Mouse (Mus musculus) lung, adult 18-20 months (tissue): Measurements from ENCODE around the gene Il23r.
A peak's percentile ranks its signal among the peaks of the same experiment; 100 is the strongest.
"Not testable (repeated sequence)": the region's sequence is repeated elsewhere in the genome, so short reads cannot be mapped to it uniquely, and the experiment has no call there.

ENCODE experiments used
- DNase-seq, 2 experiments: peaks; one replicate each; pipeline ENCODE4 v3.0.0; 2022; ENCODE audit warnings: mixed read lengths in 2 of 2

Gene Il23r

DNA sequence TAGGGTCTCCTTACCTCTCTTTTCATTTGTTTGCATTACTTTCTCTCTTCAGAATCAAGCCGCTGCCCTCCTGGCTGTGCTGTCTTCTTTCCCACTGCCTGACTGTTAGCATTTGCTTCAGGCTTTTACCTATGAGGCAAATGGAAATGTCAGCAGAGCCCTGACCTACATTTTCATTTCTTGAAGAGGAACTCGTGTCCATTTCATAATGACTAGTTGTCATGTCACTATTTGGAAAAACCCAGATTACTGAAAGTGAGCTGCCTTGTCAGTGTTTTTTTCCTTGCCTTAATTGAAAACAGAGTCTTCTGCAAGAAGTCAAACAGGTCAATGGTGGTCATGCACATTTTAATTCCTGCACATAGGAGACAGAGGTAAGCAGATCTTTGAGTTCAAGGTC is at the start of gene Il23r:
Gene Il23r, minus strand, starts transcription at position 101 of the 400 bp plus-strand sequence.
- no peak for DNase-seq

DNA sequence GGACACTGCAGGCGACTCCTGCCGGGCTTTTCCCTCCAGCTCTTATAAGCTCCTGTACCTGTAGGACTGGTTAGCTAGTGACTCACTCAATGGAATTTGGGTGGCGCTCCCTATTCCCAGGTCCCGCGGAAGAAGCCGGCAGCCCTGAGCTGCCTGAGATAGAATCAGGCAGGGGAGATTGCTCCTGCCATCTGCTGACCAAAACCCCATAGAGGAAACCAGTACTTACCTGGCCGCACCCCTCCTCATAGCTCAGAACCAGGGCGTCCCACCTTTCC is 44.1 kb upstream of the Il23r start, which contains the start of gene Tacstd2:
Gene Tacstd2, minus strand, starts transcription at position 20 of the 278 bp plus-strand sequence.
- peak; percentile 54 to 76 for DNase-seq

DNA sequence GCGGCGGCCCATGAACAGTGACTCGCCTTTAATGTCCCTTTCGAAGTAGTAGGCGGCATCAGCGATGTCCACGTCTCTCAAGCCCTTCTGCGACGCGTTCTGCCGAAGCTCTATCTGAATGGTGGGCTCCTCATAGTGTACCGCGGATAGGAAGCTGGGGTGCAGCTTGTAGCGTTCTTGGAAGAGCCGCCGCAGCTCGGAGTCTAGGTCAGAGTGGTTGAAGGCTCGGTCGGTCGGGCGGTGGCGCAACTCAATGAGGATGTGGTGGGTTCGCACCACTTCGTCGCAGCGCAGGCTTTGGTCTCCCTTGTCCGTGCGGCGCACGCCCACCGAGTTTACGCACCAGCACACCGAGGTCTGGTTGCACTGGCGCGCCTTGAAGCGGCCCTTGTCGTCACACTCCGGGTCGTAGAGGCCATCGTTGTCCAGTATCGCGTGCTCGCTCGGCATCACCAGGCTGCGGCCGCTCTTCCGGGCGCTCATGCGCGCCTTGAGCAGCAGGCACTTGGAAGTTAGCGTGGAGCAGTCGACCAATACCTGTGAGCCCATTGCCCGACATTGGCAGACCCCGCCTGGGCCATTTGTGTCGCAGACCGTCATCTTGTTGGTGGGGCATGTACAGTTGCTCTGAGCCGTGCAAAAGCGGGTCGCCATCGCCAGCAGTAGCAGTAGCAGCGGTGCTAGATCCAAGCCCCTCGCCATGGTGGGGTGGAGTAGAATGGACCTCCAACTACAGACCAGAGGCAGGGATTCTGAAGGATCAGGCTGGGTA is 43.5 kb upstream of the Il23r start:
- DNase-seq, result peak; percentile 47 to 58

DNA sequence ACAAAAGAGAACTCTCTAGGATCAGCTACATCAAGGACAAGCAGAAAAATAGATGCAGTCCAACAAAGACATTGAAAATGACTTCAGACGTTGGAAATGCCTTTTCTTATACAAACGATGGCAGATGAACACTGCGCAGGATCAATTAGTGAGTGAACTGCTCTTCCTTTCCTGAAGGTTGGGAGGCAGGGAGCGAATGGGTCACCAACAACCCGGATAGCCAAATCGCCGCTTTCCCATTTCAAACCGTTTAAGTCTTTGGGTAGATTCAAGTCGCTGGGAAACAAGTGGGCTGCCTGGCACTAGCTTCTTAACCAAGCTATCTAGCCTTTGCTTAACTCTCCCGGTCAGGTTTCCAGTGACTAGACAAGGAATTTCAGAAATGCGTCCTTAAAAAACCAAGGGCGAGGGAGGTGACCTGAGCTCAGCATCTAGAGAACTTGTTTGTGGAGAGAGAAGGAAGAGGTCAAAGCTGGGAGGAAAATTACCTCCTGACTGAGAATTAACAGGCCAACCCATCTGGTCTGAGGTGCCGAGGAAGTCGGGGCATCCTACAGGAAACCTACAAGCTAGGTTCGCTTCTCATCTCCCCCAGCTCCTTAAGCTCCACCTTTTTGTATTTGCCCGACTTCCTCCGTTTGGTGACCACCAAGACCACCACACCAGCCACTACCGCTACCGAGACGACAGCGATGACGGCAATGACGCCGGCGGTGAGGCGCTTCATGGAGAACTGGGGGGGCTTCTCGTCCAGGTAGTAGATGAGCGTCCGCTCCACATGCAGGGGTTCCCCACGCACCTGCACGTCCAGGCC is 42.7 kb upstream of the Il23r start:
- peak; percentile 7 for DNase-seq

DNA sequence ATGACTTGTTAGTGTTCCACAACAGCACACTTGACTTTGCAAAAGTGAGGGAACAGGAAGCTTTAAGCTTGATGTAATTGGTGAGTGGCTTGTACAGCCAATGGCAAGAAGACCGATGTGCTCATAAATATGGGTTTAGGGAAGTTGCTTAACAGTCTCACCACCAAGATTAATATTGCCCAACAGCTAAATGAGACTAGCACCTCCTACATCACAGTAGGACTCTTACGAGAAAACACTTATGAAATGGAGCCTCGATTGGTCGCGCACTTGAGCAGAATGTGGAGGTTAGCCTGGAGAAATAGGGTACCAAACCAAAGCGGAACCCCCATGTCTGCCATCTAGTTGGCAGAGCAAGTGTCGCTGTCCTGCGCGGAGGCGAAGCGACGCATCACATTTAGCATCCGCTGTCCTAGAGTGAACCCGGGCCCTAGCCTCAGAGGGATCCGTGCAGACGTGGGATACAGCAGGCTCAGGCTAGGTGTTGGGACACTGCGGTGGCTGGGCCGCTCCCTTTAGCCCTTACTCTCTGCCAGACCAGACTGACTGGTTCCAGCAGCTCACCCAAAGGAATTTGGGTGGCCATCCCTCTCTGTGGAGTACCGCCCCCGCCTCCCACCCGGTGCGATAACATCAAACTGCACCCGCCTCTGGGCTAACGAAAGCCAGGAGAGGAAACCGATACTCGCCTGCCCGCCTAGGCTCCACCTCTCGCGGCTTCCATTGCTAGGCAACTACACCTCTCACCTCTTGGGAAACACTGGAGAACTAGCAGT is 41.2 kb upstream of the Il23r start:
- peak; percentile 82 to 91 for DNase-seq

DNA sequence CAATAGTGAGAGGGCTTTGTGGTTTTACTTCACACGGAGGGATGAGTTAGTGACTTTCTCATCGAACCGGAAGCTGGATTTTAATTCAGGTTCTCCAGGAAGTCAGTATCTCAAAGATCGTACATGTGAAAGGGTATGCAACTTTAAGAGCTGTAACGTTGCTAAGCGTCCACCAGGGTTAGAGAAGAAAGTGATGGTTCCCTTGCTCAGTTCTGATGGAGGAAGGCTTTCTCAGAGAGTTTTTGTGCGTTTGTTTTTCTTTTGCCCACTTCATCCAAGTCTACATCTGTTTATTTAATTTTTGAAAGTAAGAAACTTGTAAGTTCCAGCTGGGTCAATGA is 40.1 kb upstream of the Il23r start:
- DNase-seq, result no peak

DNA sequence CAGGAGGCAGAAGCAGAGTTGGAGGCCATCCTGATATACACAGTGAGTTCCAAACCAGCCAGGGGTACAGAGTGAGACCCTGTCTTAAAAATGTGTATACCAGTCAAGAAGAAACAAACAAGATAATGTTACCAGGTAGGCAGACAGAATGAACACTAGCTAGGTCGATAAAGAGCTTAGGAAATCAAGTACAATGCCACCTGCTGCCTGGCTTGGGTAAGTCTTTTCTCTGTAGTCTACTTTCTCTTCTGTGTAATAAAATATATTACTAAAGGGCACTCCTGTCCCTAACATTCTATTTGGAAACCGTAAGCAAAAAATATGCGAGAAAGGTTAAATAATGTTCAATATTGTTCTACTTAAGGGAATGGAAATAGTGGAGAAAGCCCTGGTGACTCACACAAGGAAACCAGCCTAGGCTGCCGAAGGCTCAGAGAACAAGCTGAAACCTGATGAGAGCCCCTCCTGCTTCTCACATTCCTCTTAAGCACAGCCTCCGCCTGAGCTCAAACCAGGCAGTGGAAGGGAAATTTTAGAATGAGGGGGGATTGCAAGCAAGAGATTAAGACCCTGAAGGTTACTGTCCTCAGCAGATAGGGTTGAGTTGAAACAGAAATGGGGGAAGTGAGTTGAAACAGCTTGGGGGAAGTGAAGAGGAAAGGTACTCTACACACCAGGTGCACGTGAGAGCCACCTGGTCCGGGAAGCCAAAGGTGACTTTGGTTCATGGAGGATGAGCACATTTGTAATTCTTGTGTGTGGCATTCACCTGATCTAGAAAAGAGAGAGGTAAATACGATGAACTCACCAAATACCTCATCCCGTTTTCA is 39.6 kb upstream of the Il23r start:
- DNase-seq, result peak; percentile 19 to 38

DNA sequence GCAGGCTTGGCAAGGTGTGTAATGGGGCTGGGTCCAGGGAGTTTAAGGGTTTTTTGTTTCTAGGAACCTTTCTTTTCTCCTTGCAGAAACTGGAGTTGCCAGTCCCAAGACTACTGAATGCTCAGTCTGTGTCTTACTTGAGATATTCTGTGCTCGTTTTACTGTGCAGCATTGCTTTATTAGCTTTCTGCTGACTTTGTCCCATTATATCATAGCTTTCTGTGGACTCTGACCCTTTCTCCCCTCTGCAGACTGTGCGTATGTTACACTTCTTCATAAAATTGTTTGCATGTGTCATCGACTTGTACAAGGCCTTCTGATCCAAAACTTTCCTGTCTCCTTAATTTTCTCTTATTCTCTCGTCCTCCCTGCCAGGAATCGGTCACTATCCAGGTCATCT is 34.7 kb upstream of the Il23r start:
- no peak for DNase-seq

DNA sequence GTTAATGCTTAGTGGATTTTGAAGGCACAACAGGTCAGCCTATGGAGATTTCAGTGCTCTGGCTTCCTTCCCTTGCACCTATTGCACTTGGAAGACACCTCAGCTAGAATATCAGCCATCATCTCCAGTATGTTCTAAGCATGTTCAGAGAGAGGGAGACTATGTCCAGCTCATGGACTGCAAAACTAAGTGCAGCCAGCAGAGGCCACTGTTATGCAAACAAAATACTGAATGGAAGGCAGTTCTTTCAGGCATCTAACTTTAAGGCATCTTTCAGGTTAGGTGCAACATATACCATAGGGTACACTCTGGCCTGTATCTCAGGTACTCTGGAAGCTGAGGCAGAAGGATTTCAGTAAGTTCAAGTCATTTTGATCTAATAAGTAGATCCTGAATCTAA is 19.1 kb upstream of the Il23r start:
- DNase-seq, result peak; percentile 43 to 57

DNA sequence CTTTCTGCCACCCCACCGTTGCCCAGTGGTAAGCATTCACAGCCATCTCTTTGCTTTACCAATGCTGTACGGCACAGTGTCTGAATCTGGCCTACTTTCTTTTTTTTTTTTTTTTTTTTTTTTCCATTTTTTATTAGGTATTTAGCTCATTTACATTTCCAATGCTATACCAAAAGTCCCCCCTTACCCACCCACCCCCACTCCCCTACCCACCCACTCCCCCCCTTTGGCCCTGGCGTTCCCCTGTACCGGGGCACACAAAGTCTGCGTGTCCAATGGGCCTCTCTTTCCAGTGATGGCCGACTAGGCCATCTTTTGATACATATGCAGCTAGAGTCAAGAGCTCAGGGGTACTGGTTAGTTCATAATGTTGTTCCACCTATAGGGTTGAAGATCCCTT is 10.3 kb upstream of the Il23r start:
- DNase-seq, result not testable (repeated sequence)

DNA sequence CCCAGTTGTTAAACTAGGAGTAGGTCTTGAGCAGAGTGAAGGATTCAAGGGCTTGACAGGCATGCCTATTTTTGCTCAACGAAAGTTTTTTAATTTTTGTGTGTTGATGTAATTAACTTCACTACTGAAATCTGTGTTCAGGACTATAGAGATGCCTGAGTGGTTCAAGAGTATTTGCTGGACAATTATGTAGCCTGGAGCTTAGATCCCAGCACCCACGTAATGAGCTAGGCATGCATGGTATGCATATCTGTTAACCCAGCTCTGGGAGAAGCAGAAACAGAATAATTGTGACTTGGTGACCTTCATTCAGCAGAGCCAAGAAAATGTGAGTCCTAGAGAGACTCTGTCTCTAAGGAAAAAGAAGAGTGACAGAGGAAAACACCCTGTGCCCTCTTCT is 10.6 kb downstream of the Il23r start:
- DNase-seq, result peak; percentile 34 to 46

DNA sequence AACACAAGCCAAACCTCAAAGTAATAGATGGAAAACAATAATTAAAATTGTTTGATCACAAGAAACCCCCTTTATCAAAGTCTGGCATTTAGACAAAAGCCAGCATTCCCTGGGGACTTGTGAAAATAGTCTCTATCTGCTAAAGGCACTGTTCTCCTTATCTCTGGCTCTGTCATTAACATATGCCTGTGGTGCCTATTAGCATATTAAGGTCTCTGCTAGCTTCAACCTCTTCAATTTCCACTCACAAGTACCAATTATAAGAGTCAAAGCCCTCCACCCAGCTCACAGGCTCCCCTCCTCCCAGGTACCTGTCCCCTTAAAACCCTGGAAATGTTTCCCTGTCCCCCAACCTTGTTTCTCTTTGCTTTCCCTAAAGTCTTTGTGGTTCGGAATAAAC is 20.4 kb downstream of the Il23r start:
- no peak for DNase-seq

DNA sequence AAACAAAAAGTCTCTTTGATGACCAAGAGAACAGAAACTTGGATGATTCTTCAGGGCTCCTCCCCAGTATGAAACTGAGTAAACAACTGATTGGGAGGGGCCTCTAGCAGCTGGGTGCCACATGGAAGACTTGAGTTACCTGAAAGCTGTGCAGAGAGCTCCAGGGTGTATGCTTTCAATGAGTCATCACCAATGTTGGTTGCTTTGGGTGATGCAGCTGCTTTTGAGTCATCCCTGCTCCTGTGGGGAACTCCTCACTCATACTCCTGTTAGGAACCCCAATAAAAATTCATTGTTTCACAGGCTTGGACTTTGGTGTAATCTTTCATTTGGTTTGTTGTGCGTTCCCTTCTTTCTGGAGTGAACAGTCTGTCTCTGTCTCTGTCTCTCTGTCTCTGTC is 32.2 kb downstream of the Il23r start:
- no peak for DNase-seq

DNA sequence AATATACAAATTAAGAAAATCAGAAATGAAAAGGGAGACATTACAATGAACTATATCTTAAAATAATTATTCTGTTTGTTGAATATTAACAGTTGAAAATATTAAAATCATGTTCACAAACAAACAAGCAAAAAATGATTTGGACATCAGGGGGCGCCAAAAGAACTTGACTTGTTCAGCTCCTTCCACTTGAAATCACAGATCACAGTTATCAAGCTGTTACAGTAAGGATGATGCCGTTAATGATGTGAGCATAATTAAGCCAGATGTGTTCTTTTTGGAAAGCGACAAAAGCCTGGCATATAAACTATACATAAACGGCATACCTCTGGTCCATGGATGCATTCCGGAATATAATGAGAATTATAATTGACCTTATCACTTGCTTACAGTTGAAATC is 40.3 kb downstream of the Il23r start:
- peak in 1 of 2 experiments; percentile 16 for DNase-seq

DNA sequence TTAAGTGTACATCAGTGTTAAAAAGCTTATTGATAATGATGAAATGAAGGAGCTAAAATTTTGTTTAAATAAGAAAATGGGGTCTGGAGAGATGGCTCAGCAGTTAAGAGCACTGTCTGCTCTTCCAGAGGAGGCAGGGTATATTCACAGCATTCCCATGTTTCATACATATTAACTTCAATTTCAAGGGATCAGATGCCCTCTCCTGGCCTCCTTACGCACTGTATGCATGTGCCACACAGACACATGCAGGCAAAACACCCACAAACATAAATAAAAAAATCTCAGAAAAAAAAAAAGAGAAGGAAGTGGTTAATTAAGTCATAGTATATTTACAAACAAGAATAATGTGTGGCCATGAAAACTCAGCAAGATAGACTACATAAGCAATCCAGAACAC is 45.8 kb downstream of the Il23r start:
- no peak for DNase-seq

DNA sequence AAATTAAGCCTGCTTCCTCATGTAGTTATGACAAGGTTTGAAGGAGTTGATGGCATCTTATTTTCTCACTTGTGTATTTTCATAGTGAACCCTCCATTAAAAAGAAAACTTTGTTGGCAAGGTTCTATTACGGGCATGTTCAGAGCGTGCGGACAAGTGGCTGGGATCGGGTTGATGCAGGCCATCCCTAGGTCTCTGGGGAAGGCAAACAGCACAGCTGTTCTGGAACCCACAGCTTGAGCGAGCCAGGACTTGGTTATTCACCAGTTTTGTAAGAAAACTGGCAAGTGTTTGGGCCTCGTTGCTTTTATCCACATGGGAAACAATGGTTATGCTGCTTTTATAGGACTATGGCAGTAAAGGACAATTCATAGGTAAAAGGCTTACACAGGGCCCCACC is 48.5 kb downstream of the Il23r start:
- no peak for DNase-seq

DNA sequence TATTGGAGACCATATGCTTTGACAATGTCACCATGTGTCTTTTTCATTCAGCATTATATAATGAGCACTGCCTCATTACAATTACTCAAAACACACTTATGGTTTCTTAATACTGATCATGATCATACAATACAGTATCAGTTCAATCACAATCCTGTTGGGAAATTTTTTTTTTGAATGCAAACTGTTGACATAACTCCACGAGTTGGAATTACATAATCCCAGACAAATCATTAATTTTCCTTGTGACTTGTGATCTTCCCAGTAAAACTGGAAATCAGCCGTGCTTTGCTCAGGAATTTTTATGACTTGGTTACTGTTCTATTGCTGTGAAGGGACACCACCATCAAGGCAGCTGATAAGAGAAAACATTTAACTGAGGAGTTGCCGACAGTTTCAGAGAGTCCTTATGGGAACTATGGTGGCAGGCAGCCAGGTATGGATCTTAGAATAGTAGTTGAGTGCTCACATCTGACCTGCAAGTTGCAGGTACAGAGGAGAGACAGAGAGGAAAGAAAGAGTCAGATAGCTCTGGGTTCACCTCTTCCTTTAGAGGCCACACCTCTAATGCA is 53.8 kb downstream of the Il23r start:
- DNase-seq, result peak in 1 of 2 experiments; percentile 14

DNA sequence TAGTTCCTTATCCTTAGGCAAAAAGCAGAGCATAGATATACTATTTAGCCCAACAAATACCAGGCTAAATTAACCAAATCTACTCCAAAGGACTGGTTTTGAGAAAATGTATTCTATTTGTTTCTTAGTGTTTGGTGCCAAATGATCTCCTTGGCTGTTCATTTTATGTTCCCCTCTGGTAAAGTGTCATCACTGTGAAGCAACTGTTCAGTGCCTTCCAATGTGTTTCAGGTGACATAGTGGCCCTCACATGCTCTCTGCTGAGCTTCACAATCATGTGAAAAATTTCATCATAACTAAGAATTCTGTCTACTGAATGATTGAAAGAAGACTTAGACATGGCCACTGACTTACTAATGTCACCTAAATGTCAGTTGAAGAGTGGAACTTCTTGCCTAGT is 54.6 kb downstream of the Il23r start:
- no peak for DNase-seq

DNA sequence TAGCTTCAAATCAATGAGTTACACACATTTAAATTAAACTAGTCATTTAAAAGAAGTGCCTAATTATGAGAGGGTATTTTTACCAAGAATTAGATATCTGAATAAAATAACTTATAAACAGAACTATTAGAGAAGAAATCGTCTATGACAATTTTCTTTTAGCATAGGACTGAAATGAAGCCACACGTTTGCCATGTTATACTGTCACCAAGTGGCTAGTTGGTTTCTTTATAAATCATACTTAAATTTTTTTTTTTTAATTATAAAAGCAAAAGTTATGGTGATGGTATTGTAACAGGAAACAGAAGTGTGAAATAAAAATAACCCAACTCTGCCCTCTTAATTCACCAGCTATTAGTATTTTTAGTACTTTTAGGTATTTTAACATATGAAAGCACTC is 55.4 kb downstream of the Il23r start:
- no peak for DNase-seq

DNA sequence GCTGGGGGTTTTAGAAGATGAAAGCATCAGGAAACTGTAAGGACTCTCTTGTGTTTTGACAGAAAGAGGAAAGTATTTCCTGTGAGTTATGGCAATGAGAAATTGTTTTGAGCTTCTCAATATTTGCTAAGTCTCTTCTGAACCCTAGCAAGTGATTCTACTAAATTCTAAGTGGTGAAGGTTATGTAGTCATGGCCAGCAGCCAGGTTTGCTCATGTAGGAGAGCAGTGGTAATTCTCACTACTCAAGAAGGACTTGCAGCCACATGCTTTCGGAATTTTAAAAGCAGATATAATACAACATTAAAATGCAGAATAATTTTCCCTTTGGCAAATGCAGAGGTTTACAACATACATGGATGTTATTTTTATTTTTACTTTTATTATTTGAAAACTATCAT is 55.9 kb downstream of the Il23r start:
- peak; percentile 6 to 25 for DNase-seq

DNA sequence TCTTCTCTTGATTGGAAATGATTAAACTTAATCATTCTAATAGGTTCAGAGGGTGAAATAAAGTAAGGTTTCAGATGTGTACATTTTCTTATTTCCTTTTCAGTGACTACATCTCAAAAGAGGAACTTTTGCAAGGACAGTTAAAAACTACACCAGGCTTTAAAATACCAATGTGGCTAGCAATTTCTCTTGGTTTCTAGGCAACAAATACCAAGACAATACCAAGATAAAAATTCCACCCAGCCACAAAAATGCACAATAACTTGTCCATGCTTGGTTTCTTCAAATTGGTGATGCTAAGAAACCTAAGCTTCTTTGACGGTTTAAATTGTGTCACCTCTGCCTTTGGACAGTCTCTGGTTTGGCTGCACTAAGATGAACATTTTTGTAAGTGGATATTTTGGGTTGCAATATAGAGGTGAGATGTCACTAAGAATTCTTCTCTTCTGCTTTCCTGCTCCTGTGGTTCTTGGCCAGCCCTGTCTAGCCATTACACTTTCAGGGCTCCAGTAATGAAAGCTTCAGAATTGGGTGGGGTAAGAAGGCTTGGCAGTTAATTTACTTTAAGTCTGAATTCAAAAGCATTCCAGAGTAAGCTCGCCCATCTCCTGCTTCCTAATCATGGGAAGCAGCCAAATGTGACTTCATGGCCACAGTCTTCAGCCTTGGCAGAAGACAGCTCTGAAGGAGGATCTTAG is 56.8 kb downstream of the Il23r start:
- no peak for DNase-seq

DNA sequence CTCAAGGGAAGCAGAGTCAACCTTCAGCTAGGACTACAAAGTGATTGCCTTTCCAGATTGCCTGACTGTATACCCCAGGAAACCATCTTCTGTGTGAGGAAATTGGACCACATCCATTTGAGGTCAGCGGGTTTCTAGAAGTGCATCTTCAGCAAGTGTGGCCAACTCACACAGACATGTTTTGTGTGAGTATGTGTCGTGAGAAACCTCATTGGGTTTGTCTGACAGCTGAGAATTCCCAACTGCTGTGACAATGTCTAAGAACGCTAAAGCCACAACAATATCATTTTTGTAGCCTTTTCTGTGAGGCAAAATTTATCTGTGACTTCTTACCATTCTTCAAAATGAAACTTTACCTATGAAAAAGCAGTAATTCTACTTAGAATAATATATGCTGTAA is 59.8 kb downstream of the Il23r start:
- DNase-seq, result no peak
